Mouse (Mus musculus) forebrain, embryonic 11.5 days (tissue): ENCODE measurements around the gene Hs2st1. TPM values are rescaled to one million over a fixed set of nuclear protein-coding genes. Genes with fewer than 3 reads are reported as not detected.
A peak's percentile ranks its signal among the peaks of the same experiment; 100 is the strongest.
"Not testable (repeated sequence)": the region's sequence is repeated elsewhere in the genome, so short reads cannot be mapped to it uniquely, and the experiment has no call there.

ENCODE experiments used
- ATAC-seq: fragments of 200-750 bp; cut with Nextera tagmentation; replicated peaks from 2 replicates; pipeline ENCODE4 v1.8.0; 2017; ENCODE audit warnings: moderate TSS enrichment; ENCODE audit not compliant: low FRiP score
- DNase-seq: peaks from one replicate; pipeline ENCODE4 v3.0.0-alpha.2; 2017; ENCODE audit warnings: low spot score
- H3K27ac ChIP-seq: fragments of 300-500 bp; sonication (generic); 2 replicates; pipeline ENCODE4 v1.5.1; 2014; ENCODE audit warnings: low read depth, low read length
- H3K27me3 ChIP-seq: fragments of 300-500 bp; sonication (generic); 2 replicates; pipeline ENCODE4 v1.6.1; 2014; ENCODE audit warnings: mild to moderate bottlenecking, low read length, mixed read lengths; ENCODE audit not compliant: control insufficient read depth, insufficient read depth
- H3K36me3 ChIP-seq: fragments of 300-500 bp; sonication (generic); 2 replicates; pipeline ENCODE4 v1.6.1; 2014; ENCODE audit warnings: mild to moderate bottlenecking, low read length, moderate library complexity, mixed read lengths; ENCODE audit not compliant: control insufficient read depth, insufficient read depth
- H3K4me1 ChIP-seq: fragments of 300-500 bp; sonication (generic); replicated peaks from 2 replicates; pipeline ENCODE4 v1.6.1; 2014; ENCODE audit warnings: low read length, mixed read lengths; ENCODE audit not compliant: control insufficient read depth, insufficient read depth
- H3K4me2 ChIP-seq: fragments of 300-500 bp; sonication (generic); 2 replicates; pipeline ENCODE4 v1.6.1; 2014; ENCODE audit warnings: low read depth, mild to moderate bottlenecking, low read length, moderate library complexity, mixed read lengths; ENCODE audit not compliant: severe bottlenecking
- H3K4me3 ChIP-seq: fragments of 300-500 bp; sonication (generic); 2 replicates; pipeline ENCODE4 v1.5.1; 2014; ENCODE audit warnings: low read depth, low read length
- H3K9ac ChIP-seq: fragments of 300-500 bp; sonication (generic); 2 replicates; pipeline ENCODE4 v1.6.1; 2014; ENCODE audit warnings: low read length
- H3K9me3 ChIP-seq: fragments of 300-500 bp; sonication (generic); 2 replicates; pipeline ENCODE4 v1.6.1; 2016; ENCODE audit warnings: low read length, mixed read lengths; ENCODE audit not compliant: control insufficient read depth
- WGBS: fragments of 180-500 bp; shearing (Covaris S2); extraction: QIAGEN DNeasy Blood & Tissue Kit; methylation state at CpG from one replicate; pipeline ENCODE4 v1.1.7; 2014; 5-methylcytosine and 5-hydroxymethylcytosine counted together
- polyA plus RNA-seq: library from polyadenylated mRNA; unstranded; fragments of >200 nt; fragmentation: Nextera tagmentation; extraction: Ambion mirVana; gene quantifications from 2 replicates; pipeline ENCODE4 v1.2.1, GENCODE M21; 2014

Gene Hs2st1
- polyA plus RNA-seq, 1 experiment from 2014 or later, result 25.3 TPM

DNA sequence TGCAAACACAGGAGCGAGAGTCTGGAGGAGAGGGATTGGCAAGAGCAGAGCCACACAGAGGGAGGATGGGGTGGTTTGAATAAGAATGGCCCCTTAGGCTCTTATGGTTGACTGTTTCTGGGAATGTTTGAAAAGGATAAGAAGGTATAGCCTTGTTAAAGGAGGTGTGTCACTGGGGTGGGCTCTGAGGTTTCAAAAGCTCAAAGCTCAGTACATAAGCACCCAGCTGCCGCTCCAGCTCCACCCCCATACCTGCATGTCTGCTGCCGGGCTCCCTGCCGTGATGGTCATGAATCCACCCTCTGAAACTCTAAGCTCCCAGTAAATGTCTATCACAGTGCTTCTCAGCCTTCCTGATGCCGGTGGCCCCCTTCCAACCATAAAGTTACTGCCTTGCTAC lies 40.8 kb upstream of the Hs2st1 start:
- no peak for DNase-seq
- Histone ChIP-seq H3K36me3 (no peaks in the 10 kb centered on the region), H3K27me3 (no peaks in the 10 kb centered on the region), H3K9me3 (no peaks in the 10 kb centered on the region), H3K4me1 (0 out of 2 replicates have a peak, but pooled peaks cover 2% of the 10 kb centered on the region), H3K9ac (no peak overlapping the region), H3K27ac (no peak overlapping the region), H3K4me2 (no peak overlapping the region), H3K4me3 (no peak overlapping the region)
- ATAC-seq, result no peak
- 39% methylated on average over 5 of the region's 5 CpGs for WGBS

DNA sequence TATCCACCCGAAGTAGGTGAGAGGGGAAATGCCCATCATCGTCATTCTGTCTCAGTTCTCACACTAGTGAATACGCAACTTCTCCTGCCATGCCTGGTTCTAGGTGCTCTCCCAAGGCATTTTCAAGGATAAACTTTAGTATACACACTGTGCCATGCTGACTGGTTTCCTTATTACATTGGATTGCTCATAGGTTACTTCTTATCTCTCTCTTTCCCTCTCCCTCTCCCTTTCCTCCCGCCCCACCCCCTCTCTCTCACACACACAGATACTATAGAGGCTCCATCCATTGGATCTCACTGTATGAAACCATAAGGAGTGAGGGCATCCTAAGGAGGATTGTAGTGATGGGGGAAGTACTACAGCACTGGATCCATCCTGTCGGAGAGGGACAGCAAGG lies 38.1 kb upstream of the Hs2st1 start:
- Histone ChIP-seq H3K4me3 (no peak overlapping the region), H3K27me3 (no peaks in the 10 kb centered on the region), H3K27ac (no peak overlapping the region), H3K4me1 (0 out of 2 replicates have a peak, but pooled peaks cover 2% of the 10 kb centered on the region), H3K4me2 (no peak overlapping the region), H3K9ac (no peak overlapping the region), H3K36me3 (no peaks in the 10 kb centered on the region), H3K9me3 (no peaks in the 10 kb centered on the region)
- no peak for DNase-seq
- ATAC-seq, result no peak
- WGBS, result 94% methylated on average over 5 of the region's 5 CpGs

DNA sequence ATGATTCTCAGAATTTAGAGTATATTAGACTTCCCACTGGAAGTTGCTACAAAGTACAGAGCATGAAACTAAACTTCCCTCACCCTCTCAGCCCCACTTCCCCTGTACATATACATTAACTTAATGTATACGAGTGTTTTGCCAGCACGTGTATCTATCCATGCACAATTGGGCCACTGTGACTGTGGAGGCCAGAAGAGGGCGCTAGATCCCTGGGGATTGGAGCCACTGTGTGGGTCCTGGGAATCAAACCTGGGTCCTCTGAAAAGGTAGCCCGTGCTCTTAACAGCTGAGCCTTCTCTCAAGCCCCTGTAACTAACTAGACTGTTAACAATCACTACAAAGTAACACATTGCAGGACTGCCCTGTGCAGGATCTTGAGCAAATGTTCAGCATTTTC lies 36.5 kb upstream of the Hs2st1 start:
- DNase-seq (no peak), ATAC-seq (no peak)
- no peaks in the 10 kb centered on the region for H3K36me3 ChIP-seq
- no peak overlapping the region for H3K4me2 ChIP-seq
- no peak overlapping the region for H3K9ac ChIP-seq
- H3K27me3 ChIP-seq, result no peaks in the 10 kb centered on the region
- no peaks in the 10 kb centered on the region for H3K9me3 ChIP-seq
- 71% methylated on average over 4 of the region's 4 CpGs for WGBS
- no peak overlapping the region for H3K4me3 ChIP-seq
- no peaks in the 10 kb centered on the region for H3K4me1 ChIP-seq
- H3K27ac ChIP-seq, result no peak overlapping the region

DNA sequence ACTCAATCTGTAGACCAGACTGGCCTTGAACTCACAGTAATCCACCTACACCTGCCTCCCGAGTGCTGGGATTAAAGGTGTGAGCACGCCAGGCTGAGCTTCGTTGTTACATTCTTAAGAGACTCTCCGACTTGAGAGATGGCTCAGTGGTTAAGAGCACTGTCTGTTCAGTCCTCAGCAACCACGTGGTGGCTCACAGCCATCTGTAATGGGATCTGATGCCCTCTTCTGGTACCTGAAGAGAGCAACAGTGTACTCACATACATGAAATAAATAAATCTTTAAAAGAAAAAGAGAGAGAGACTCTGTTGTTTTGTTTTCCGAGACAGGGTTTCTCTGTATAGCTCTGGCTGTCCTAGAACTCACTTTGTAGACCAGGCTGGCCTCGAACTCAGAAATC lies 35.8 kb upstream of the Hs2st1 start:
- ATAC-seq, result peak; percentile 37; the same call in 1 of the 2 replicates
- not testable (repeated sequence) for H3K9me3 ChIP-seq, H3K36me3 ChIP-seq, H3K9ac ChIP-seq, H3K4me1 ChIP-seq, H3K4me3 ChIP-seq, H3K4me2 ChIP-seq, DNase-seq, H3K27ac ChIP-seq, H3K27me3 ChIP-seq
- WGBS, result 67% methylated on average over 7 of the region's 7 CpGs

DNA sequence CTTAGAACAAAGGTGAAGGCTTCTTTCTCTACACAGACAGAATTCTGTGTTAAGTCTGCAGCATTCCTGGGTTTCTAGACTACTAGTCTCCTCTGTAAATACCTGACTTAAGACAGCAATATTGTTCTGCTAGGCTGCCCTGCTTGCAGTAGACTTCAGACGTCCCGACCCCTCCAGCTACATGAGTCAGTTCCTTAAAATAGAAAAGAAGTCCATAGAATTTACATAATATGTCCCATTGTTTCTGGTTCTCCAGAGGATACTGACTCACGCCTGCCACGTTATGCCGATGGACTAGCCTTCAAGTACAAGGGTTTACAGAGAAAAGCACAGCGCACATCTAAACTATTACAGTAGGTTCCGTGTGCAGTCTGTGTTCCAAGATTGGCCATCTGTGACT lies 34.2 kb upstream of the Hs2st1 start:
- Histone ChIP-seq H3K27me3 (no peaks in the 10 kb centered on the region), H3K4me1 (0 out of 2 replicates have a peak, but pooled peaks cover under 1% of the 10 kb centered on the region), H3K36me3 (no peaks in the 10 kb centered on the region), H3K27ac (no peak overlapping the region), H3K9ac (no peak overlapping the region), H3K4me2 (no peak overlapping the region), H3K4me3 (no peak overlapping the region), H3K9me3 (no peaks in the 10 kb centered on the region)
- DNase-seq, result no peak
- no peak for ATAC-seq
- 86% methylated on average over 7 of the region's 7 CpGs for WGBS

DNA sequence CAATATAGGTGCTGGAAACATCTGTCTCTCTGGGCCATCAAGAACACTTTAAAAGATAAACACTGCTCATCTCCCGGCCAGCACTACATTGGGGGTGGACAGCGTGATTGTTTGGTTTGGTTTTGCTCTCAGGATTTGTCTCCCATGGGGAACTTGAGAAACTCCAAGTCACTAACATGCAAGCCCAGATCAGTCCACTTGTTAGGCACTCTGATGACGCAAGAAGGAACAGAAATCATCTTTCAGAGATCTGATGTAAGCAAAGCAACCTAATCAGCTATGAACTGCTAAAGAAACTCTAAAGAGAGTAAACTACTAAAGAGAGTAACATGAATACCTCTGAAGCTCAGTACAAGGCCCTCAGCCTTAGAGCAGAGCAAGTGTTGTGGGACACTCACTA lies 33.6 kb upstream of the Hs2st1 start:
- ATAC-seq, result no peak
- Histone ChIP-seq H3K27ac (no peak overlapping the region), H3K4me3 (no peak overlapping the region), H3K4me2 (no peak overlapping the region), H3K9me3 (no peaks in the 10 kb centered on the region), H3K9ac (no peak overlapping the region), H3K36me3 (no peaks in the 10 kb centered on the region), H3K4me1 (0 out of 2 replicates have a peak, but pooled peaks cover 2% of the 10 kb centered on the region), H3K27me3 (no peaks in the 10 kb centered on the region)
- 89% methylated on average over 3 of the region's 3 CpGs for WGBS
- DNase-seq, result no peak

DNA sequence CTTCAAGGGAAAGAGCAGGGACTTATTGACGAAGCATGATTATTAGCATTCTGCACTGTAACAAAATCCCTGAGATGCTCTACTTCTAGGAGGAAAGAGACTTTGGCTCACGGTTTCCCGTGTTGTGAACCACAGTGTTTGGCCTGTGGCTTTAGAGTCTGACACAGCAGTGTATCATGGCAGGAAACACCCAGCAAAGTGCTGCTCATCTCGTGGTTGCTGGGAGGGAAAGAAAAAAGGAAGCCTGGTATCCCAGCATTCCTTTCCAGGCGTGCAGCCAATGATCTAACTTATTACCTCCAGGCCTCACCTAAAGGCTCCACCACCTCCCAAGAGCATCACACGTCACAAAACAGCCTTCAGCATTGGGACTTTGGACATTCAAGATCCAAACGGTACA lies 32.8 kb upstream of the Hs2st1 start:
- WGBS, result 88% methylated on average over 7 of the region's 7 CpGs

DNA sequence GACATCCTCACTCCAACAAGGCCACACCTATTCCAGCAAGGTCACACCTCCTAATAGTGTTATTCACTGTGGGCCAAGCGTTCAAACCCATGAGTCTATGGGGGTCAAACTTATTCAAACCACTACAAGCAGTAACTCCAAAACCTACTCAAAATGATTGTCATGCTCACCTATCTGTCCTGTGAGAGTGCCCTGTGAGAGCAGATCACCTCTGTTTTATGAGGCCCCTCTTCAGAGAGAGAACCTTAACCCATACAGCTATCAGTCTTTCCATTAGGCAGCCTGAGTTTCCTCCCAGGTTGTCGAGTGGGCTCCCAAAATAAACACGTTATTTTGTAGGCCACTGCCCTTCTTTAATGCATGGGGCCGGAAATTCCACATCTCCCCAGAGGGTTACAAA lies 32.4 kb upstream of the Hs2st1 start:
- DNase-seq, result no peak

More for the DNA sequence above, 32.8 kb upstream of the Hs2st1 start:
- H3K27ac ChIP-seq, result no peak overlapping the region
- no peaks in the 10 kb centered on the region for H3K9me3 ChIP-seq
- H3K9ac ChIP-seq, result no peak overlapping the region
- ATAC-seq (no peak), DNase-seq (no peak)
- H3K27me3 ChIP-seq, result no peaks in the 10 kb centered on the region
- no peak overlapping the region for H3K4me2 ChIP-seq
- H3K36me3 ChIP-seq, result no peaks in the 10 kb centered on the region
- H3K4me3 ChIP-seq, result no peak overlapping the region
- 0 out of 2 replicates have a peak, but pooled peaks cover 2% of the 10 kb centered on the region for H3K4me1 ChIP-seq

DNA sequence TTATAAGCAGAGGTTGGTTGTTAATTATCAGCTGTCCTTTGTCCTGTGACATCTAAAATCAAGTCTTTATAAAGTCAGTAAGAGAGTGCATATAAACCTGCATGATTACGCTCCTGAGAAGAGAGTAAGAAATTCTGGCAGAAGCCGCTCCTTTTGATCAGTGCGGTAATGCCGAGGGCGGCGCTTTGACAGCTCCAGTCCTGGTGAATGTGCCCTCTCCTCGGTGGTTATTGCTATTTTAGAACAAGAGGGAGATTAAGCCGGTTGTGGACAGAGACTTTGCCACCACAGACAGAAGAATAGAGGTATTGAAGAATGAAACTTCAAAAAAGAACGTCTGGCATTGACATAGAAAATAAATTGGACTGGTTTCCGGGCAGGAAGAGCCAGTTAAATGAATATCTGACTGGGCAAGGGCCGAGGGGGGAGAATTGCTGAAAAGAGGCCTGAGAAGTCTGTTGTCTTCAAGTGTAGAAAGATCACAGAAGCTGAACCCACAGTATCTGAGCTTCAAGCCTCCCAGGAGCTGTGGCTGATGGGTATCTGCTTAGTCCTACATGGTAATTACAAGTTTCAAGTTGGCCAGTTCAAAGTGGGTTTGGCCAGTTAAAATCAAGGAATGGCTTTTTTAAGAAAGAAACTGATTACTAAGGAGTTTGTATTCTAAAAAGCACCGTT lies 27.9 kb upstream of the Hs2st1 start:
- DNase-seq, result no peak
- H3K27me3 ChIP-seq, result no peaks in the 10 kb centered on the region
- 38% methylated on average over 12 of the region's 12 CpGs for WGBS
- H3K27ac ChIP-seq, result peak overlapping the region; percentile 58
- no peak overlapping the region for H3K9ac ChIP-seq
- H3K9me3 ChIP-seq, result no peaks in the 10 kb centered on the region
- peak; percentile 77 for ATAC-seq
- 0 out of 2 replicates have a peak, but pooled peaks cover 4% of the 10 kb centered on the region for H3K4me1 ChIP-seq
- no peak overlapping the region for H3K4me3 ChIP-seq
- no peak overlapping the region for H3K4me2 ChIP-seq
- no peaks in the 10 kb centered on the region for H3K36me3 ChIP-seq

More for the DNA sequence above, 32.4 kb upstream of the Hs2st1 start:
- no peak overlapping the region for H3K4me2 ChIP-seq
- no peak for ATAC-seq
- H3K27ac ChIP-seq, result no peak overlapping the region
- H3K4me1 ChIP-seq, result 0 out of 2 replicates have a peak, but pooled peaks cover 2% of the 10 kb centered on the region
- H3K27me3 ChIP-seq, result no peaks in the 10 kb centered on the region
- 83% methylated on average over 4 of the region's 4 CpGs for WGBS
- no peaks in the 10 kb centered on the region for H3K9me3 ChIP-seq
- H3K9ac ChIP-seq, result no peak overlapping the region
- no peaks in the 10 kb centered on the region for H3K36me3 ChIP-seq
- H3K4me3 ChIP-seq, result no peak overlapping the region
